Mouse (Mus musculus): ENCODE data around the gene Krba1. TPM values are rescaled to one million over a fixed set of nuclear protein-coding genes. Genes with fewer than 3 reads are reported as not detected.

Gene Krba1
- total RNA-seq, 2 experiments from 2014 or later, result 0.43 TPM; not detected in 1

- no peak for ATAC-seq (replicated peaks; ENCODE audit: low FRiP score, poor library complexity, severe bottlenecking)
Measured at GRCm38 (mm10) chr6:48445181-48446101, 50.1 kb downstream of the Krba1 start, which contains the start of gene Zfp467. Zfp467 (minus strand) TSS chr6:48445825.

- no peak for ATAC-seq (replicated peaks; ENCODE audit: low FRiP score, poor library complexity, severe bottlenecking)
Measured at GRCm38 (mm10) chr6:48446256-48446655, 50.9 kb downstream of the Krba1 start.

GRCm38 (mm10) chr6:48446896-48447295, 51.5 kb downstream of the Krba1 start:
- no peak for ATAC-seq (replicated peaks; ENCODE audit: low FRiP score, poor library complexity, severe bottlenecking)

GRCm38 (mm10) chr6:48447929-48448328, 52.5 kb downstream of the Krba1 start, which contains the start of gene Sspo:
Sspo (plus strand) TSS chr6:48448229.
- ATAC-seq (replicated peaks; ENCODE audit: low FRiP score, poor library complexity, severe bottlenecking), result no peak

- ATAC-seq (replicated peaks; ENCODE audit: low FRiP score, poor library complexity, severe bottlenecking), result no peak
Measured at GRCm38 (mm10) chr6:48448527-48448926, 53.1 kb downstream of the Krba1 start.

- no peak for ATAC-seq (replicated peaks; ENCODE audit: low FRiP score, poor library complexity, severe bottlenecking)
Measured at GRCm38 (mm10) chr6:48452151-48452550, 56.8 kb downstream of the Krba1 start.

- ATAC-seq (replicated peaks; ENCODE audit: low FRiP score, poor library complexity, severe bottlenecking), result no peak
Measured at GRCm38 (mm10) chr6:48452771-48453170, 57.4 kb downstream of the Krba1 start.

- ATAC-seq (replicated peaks; ENCODE audit: low FRiP score, poor library complexity, severe bottlenecking), result no peak
Measured at GRCm38 (mm10) chr6:48464966-48465679, 69.7 kb downstream of the Krba1 start.

- no peak for ATAC-seq (replicated peaks; ENCODE audit: low FRiP score, poor library complexity, severe bottlenecking)
Measured at GRCm38 (mm10) chr6:48466715-48467114, 71.3 kb downstream of the Krba1 start.

- no peak for ATAC-seq (replicated peaks; ENCODE audit: low FRiP score, poor library complexity, severe bottlenecking)
Measured at GRCm38 (mm10) chr6:48467490-48467889, 72.1 kb downstream of the Krba1 start.

Other genes with a start within 250 kb of the Krba1 start
- 1.9 and 7.3 TPM in 2 replicates for gene Zfp467, start 50.2 kb downstream of the Krba1 start, total RNA-seq (2015; ENCODE audit: low replicate concordance)
- gene Zfp467, start 50.2 kb downstream of the Krba1 start, total RNA-seq (2017; ENCODE audit: low replicate concordance), result not detected in 2 replicates
- gene Sspo, start 52.6 kb downstream of the Krba1 start, total RNA-seq (2015; ENCODE audit: low replicate concordance), result not detected in 2 replicates
- not detected in 2 replicates for gene Sspo, start 52.6 kb downstream of the Krba1 start, total RNA-seq (2017; ENCODE audit: low replicate concordance)
- gene Atp6v0e2, start 142.0 kb downstream of the Krba1 start, total RNA-seq (2015; ENCODE audit: low replicate concordance), result not detected in 2 replicates
- gene Atp6v0e2, start 142.0 kb downstream of the Krba1 start, total RNA-seq (2017; ENCODE audit: low replicate concordance), result not detected in 2 replicates
- gene Lrrc61, start 159.2 kb downstream of the Krba1 start, total RNA-seq (2015; ENCODE audit: low replicate concordance), result 2.3 and 8.4 TPM in 2 replicates
- 0.94 and 10.3 TPM in 2 replicates for gene Lrrc61, start 159.2 kb downstream of the Krba1 start, total RNA-seq (2017; ENCODE audit: low replicate concordance)
- gene Rarres2, start 177.2 kb downstream of the Krba1 start, total RNA-seq (2015; ENCODE audit: low replicate concordance), result not detected in 2 replicates
- gene Rarres2, start 177.2 kb downstream of the Krba1 start, total RNA-seq (2017; ENCODE audit: low replicate concordance), result not detected in 2 replicates
- not detected in 2 replicates for gene Gm45021, start 194.0 kb downstream of the Krba1 start, total RNA-seq (2015; ENCODE audit: low replicate concordance)
- not detected in 2 replicates for gene Gm45021, start 194.0 kb downstream of the Krba1 start, total RNA-seq (2017; ENCODE audit: low replicate concordance)
- 2.3 TPM in 2 replicates for gene Repin1, start 198.3 kb downstream of the Krba1 start, total RNA-seq (2015; ENCODE audit: low replicate concordance)
- gene Repin1, start 198.3 kb downstream of the Krba1 start, total RNA-seq (2017; ENCODE audit: low replicate concordance), result 3.9 TPM in 1 of 2 replicates, not detected in the other
- not detected in 2 replicates for gene Gm44965, start 198.4 kb downstream of the Krba1 start, total RNA-seq (2015; ENCODE audit: low replicate concordance)
- gene Gm44965, start 198.4 kb downstream of the Krba1 start, total RNA-seq (2017; ENCODE audit: low replicate concordance), result not detected in 2 replicates
- gene Zfp775, start 206.5 kb downstream of the Krba1 start, total RNA-seq (2015; ENCODE audit: low replicate concordance), result 0.42 TPM in 1 of 2 replicates, not detected in the other
- 0.17 and 0.28 TPM in 2 replicates for gene Zfp775, start 206.5 kb downstream of the Krba1 start, total RNA-seq (2017; ENCODE audit: low replicate concordance)
- gene AI854703, start 231.2 kb downstream of the Krba1 start, total RNA-seq (2015; ENCODE audit: low replicate concordance), result not detected in 2 replicates
- gene AI854703, start 231.2 kb downstream of the Krba1 start, total RNA-seq (2017; ENCODE audit: low replicate concordance), result not detected in 2 replicates

Measured in erythroblast, adult 5-6 weeks (primary cell).